Mouse (Mus musculus): Measurements from ENCODE around the gene Myh15.
A peak's percentile ranks its signal among the peaks of the same experiment; 100 is the strongest.
"Not testable (repeated sequence)": the region's sequence is repeated elsewhere in the genome, so short reads cannot be mapped to it uniquely, and the experiment has no call there.

Gene Myh15

DNA sequence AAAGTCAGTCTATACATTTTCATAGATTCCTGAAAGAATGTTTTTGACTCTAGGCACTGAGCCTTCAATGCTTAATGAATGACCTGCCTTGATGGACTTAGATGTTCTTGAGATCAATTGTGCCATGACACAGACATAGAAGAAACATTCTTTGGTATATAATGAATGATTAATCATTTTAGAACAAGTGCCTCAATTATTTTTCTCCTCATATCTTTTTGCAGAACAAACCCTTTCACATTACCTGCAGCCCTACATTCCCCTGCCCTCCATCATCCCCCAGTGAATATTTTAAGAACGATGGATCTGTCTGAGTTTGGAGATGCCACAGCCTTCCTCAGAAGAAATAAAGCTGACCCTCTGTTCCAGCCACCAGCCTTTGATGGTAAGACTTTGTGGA, at the start of gene Myh15:
TSS of gene Myh15 (plus strand) at position 301 of the 400 bp plus-strand sequence.
- no peak for DNase-seq (ENCODE audit: low spot score in 2 of 2)

DNA sequence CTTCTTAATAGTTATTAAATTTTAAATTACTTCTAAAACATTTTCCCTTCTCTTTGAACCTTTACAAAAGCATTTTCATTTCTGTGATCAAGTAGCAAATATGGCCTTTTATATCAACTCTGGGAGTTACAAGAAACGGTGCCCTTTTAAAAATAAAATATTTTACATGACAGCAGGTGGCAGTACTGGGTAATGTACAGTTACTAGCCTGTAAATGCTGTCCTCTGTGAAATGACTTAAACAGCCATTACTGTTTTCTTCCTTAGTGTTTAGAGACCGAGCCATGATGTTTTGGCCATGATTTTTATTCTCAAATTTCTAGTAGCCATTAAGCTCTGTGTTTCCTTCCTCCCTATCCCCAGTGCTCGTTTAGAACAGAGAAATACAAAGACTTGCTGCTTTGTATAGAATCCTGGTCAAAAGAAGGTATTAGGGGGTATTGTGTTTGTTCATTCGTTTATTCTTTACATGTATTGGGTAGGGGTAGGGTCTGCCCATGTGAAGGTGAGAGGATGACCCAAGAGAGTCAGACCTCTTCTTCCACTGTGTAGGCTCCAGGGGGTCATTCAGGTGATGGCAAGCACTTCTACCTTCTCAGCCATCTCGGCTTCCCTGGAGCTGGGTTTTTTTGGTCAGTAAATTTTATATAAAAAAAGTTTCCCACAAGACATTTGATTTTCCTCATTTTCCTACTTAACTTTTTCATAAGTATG, 40.5 kb upstream of the Myh15 start:
- DNase-seq (ENCODE audit: low spot score in 2 of 2) = no peak

DNA sequence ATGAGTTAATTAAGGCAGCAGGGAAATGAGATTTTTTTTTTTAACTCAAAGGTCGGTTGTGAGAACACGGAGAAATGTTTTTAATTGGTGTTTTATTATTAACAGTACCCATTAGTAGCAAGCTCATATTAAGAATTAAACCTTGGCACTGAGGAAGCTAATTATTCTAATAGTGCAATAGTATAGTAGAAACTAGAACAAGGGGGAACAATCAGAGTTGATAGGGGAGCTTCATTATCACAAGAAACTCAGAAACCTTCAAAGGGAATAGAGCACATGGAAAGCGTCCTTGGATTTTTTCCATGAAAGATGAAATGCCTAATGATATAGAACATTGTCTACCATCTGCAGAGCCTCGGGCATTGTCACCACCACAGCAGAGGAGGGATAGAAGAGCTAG, 21.4 kb upstream of the Myh15 start:
- no peak for DNase-seq (ENCODE audit: low spot score in 2 of 2)

DNA sequence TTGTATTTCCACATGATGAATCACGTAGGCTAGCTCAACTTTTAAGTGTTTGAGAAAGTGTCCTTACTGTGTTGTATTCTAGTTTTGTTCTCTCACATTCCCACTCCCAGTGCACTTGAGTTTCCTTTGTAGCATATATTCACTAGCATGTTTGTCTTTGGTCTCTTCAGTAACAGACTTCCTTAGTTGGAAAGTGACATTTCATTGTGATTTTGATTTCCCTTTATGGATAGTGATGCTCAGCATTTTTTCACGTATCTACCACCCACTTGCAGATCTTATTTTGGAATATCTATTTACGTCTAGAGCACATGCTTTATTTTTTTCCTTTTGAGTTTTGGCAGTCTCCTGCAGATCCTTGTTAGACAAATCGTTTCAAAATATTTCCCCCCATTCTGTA, 19.5 kb upstream of the Myh15 start:
- no peak for DNase-seq (ENCODE audit: low spot score in 2 of 2)

DNA sequence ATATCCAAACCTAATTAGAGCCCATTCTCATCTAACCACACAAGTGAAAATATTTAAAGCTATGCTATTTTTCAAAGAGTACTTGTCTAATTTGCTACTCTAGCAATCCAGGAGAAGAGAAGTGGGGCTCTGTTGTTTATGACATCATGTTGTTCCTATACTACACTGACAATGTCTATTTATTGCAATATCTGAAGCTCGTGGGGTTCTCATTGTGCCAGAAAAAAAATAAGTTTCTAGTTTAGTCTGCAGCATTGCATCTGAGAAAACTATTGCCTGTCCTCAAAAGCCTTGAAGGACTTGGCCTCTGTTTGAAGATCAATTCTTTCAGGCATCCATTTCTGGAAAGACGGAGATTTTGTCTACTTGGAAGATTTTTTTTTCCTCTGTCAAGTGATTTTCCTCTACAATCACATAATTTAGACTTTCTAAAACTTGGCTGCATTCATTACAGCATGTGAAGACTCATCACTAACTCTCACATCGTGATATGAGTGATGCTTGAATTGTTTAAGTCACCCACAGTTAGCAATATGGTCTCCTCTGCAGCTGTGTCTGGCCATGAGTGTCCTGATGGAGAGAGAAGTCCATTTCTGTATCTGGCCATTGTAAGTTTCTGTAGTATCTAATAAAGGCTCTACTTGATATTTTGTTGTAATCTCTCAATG, 16.6 kb upstream of the Myh15 start:
- no peak for DNase-seq (ENCODE audit: low spot score in 2 of 2)

DNA sequence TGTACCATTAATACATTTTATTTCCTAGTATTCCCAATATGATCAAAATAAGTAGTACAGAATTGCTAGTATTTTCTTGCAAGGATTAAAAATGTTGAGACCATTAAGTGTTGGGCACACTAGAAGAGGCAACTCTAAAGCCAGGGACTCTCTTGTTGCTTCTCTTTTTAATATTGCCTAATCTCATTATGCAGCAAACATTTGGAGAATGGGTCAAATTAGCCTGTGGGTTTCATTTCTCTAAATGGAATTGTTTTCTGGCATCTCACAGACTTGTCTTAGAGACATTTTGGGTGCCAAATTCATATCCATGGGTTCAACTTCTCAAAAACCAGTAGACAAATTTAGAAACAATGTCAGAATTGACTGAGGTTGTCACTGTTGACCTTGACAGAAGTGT, 8.1 kb upstream of the Myh15 start:
- no peak for DNase-seq (ENCODE audit: low spot score in 2 of 2)

DNA sequence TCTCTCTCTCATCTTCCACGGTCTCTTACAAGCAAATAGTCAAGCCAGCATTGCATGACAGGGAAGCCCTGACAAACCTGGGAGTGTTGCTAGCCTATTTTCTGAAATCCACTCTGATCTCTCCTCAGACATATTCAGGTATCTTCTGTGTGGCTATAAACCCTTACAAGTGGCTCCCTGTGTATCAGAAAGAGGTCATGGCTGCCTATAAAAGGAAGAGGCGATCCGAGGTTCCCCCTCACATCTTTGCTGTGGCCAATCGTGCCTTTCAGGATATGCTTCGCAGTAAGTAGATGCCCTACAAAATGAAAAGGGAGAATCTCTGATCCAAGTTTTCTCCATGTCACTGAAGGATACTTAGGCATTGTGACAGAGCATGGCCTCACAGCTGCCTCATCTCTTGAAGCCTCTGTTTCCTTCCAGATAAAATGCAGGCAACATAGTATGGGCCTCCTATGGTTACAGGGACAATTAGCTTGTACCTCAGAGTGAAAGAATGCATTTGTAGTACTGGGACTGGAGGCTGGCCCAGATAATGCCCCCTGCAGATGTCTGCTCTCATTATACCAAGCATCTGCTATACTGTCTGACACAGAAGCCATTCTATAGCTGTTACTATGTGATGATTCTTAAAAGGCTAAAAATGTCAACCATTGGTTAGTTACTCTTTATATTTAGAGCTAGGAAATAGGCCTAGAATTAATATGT, 12.1 kb downstream of the Myh15 start:
- DNase-seq (ENCODE audit: low spot score in 2 of 2) = no peak

DNA sequence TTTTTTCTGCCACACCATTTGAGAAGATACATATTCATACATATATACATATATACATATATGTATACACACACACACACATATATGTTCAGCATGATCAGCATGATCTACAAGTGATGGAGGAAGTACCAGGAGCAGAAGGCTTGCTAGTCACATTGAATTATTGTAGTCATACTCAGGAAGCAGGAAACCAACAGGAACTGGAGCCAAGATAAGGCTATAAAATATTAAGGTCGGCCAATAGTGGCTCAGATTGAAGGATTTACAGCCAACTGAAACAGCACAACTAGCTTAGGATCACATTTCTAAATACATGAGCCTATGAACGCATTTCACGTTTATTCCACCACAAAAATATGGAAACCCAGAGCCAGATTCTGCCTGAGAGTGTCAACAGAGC, 14.0 kb downstream of the Myh15 start:
- DNase-seq (ENCODE audit: low spot score in 2 of 2) = no peak

DNA sequence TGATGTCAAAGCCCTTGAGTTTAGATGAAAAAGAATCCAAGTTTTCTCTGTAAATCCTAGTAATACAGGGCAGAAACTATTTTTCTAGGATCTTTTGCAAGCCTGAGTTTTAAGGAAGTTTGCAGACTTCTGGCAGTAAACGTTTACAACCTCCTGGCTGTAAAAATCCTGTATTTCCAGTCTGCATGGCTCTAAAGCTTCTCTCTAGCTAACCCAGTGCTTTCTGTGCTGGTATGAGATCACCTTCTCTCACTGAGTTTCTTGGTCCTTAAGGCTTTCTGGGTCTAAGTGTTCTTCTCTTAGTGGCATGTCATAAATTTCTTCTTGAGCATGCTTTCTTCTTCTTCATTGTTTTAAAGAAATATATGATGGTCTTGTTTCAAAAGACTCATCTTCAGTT, 70.7 kb downstream of the Myh15 start:
- no peak for DNase-seq (ENCODE audit: low spot score in 2 of 2)

DNA sequence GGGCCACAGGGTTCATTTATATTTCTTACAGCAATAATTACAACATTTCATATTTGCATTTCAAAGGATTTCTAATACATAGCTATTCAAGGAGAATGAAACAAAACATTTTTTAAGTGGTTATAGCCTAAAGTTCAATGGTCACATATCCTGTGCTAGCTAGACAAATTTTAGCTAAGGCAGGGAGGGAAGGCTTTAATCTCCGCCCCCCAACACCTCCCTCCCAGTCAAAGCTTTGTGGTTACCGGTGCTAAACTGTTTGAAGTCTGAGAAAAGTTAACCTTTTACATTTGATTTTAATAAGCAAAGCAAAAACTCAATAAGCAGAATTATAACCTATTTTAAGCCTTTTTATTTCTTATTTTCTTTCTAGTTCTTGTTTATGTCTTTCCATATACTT, 98.9 kb downstream of the Myh15 start:
- DNase-seq (ENCODE audit: low spot score in 2 of 2) = no peak

DNA sequence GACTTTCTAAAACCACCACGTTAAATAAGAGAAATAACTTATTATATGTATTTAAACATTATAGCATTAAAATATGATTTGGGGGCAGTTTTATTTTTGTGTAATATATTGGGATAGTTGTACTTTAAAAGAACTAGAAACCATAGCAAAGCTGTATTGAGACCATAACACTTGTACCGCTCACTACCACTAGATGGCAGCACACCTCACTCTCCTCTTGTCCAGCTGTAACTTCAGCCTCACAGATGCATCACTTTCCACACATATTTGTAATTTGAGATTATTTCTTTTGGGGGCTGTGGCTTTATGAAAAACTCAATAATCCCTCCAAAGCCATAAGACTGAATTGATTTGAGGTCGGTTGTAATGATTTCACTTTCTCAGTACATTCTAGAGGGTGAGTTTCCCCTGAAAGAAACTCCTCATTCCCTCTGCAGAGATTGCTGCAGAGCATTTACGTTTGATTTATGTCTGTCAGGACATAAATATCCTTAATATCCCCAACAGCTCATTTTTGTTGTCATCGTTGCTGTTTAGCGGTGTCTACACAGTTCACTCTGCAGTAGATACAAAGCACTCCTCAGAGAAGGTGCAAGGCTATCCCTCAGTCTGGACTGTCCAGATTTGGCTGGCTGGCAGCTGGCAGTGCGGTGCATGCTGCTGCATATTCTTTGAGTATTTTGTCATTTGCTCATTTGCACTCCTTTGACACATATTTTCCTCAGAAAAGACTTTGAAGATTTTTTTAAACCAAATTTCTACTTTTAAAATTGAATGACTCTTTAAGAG, 107.3 kb downstream of the Myh15 start:
- peak in 1 of 2 experiments; percentile 75 for DNase-seq (ENCODE audit: low spot score in 2 of 2)

DNA sequence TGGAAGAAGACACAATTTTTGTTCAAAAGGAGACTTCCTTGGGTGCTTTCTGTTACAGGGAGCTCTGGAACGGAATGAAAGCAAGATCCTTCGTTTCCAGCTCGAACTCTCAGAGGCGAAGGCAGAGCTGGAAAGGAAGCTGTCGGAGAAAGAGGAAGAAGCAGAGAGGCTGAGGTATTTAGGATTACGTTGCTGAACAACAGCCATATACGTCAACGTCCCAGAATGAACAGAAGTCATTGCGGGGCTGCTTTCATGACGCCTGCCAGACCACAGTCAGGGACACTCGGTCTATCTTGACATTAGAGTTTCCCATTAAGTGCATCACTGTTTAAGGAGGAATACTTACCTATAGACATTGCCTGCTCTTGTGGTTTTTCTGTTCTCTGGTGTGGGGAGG, 108.4 kb downstream of the Myh15 start:
- no peak for DNase-seq (ENCODE audit: low spot score in 2 of 2)

DNA sequence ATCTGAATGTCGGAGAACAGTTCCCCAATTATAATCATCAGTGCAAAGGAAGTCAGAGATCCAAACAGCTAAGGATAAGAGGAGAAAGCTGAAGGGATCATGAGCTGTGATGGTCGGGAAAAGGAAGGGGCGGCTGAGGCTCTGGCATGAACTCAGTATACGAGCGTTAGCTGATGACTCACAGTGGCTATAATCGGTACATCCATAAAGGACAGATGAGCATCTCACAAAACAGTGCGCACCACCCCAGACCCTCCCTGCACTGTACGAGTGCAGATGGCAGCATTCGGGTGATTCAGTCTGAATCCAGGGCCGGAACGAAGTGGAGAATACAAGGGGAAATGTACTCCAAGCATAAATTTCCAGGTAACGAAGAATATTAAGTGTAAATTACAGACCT, 110.0 kb downstream of the Myh15 start:
- DNase-seq (ENCODE audit: low spot score in 2 of 2) = peak in 1 of 2 experiments; percentile 8

DNA sequence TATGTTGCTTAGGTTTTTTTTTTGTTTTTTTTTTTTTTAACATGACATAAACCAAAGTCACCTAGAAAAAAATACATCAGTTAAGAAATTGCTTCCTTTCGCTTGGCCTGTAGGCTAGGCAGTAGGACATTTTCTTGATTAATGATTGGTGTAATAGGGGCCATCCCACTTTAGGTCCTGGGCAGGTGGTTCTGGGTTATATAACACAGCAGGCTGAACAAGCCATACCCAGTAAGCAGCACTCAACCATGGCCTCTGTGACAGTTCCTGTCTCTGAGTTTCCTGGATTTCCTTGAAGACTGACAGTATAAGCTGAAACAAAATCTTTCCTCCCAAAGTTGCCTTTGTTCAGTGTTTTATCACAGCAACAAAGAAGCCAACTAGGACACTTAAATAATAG, 117.8 kb downstream of the Myh15 start:
- no peak for DNase-seq (ENCODE audit: low spot score in 2 of 2)

DNA sequence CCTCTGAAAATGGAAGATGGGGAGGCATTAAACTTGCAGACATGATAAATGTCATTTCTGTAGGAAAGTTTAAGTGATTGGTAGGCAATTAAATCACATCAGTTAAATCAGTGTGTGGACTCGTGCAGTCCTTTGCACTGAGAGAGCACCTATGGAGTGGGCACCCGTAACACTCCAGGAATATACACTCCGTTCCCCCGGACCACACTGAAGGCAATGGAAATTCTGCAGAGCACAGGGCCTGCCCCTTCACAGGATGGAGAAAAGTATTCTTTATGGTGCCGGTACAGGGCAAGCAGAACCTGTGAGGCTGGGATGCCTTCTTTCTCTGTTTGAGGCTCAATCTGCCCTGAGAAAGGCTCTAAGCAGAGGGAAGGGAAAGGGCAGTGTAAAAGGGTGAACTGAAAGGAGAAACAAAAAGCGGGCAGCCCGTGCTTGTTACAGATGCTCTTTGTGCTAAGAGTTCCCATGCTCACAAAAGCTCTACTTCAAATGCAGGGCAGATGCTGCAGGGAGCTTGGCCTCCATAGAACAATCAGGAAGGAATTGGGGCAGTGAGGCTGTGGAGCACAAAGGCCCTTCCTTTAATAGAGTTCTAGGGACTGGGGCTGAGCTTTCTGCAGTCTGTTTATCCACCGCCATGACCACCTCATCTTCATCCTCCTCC, 118.6 kb downstream of the Myh15 start:
- peak in 1 of 2 experiments; percentile 21 for DNase-seq (ENCODE audit: low spot score in 2 of 2)

DNA sequence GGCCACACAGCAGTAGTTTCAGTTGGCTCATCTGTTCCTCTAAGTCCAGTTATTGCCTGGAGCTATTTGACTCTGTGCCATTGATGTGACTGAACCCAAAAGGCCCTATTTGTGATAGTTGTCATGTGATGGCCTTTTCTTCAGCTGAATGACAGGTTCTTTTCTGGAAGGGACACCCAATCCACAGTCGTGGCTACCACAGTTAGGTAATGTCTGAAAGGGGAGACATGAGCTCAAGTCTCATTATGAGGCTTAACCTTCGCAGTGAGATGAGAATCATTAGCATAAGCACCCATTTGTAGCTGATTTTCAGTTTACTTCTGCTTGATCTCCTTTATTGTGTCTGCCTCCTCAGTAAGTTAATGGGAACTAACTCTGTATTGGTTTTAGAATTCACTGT, 136.2 kb downstream of the Myh15 start:
- no peak for DNase-seq (ENCODE audit: low spot score in 2 of 2)

DNA sequence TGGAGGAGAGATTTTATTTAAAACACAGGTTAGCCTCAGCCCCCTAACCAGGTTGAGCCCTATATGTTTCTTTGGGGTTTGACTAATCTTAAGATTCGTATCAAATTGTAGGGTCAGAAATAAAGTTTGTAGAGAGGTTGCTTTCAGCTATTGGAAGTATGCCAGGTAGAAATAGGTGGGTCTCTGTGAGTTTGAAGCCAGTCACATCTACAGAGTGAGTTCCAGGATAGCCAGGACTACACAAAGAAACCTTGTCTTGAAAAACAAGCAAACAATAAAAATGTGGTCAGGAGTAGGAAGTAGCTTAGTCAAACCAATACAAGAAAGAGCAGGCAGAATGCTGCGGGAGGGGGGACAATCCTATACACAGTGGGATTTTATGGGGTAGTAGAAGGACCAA, 136.7 kb downstream of the Myh15 start:
- no peak for DNase-seq (ENCODE audit: low spot score in 2 of 2)

DNA sequence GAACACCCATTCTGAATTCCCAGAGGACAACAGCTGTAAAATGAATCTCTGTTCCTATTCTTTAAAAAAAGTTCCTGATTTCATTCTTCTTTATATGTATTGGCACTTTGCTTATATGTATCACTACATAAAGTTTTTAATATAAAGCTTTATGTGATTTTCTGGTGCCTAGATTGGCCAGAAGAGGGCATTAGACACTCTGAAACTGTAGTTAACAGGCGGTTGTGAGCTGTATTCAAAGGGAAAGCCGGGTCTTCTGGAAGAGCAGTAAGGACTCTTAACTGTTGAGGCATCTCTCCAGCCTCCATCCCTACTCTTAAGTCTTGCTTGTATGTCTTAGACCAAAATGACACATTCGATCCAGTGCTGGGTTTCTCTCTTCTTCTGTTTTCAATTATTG, 139.0 kb downstream of the Myh15 start:
- no peak for DNase-seq (ENCODE audit: low spot score in 2 of 2)

DNA sequence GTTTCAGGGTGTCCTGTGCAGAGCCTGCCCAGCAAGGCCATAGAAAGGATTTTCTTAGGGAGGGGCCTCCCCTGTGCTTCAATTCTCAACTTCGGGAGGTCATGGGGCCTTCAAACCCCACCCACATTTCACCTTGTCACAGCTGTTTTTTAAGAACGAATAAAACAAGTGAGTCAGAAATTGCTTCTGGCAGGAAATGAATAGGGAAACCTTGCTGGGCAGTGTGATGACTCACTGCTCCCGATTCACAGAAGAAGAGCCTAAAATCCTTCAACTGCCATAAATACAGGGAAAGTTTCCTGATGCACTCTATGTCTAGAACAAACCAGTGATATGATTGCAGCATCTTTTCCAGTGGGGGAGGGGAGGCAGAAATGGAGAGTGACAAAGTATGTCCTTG, 140.7 kb downstream of the Myh15 start:
- no peak for DNase-seq (ENCODE audit: low spot score in 2 of 2)

DNA sequence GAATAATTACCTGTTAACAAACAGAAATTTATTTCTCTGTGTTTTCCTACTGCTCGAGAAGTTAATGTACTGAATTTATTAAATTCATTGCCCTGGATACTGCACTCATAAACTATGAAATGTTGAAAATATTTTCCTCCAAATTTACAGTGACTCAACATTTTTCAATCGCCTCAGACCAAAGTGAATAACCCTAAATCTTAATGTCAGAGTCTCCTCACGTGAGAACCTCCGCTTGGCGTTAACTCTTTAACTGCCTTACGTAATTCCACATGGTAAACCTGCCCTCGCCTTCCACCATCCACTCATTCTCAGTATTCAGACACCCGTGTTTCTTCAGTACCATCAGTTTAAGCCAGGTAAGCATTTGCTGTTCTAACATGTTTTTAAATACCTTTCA, 166.4 kb downstream of the Myh15 start:
- DNase-seq (ENCODE audit: low spot score in 2 of 2) = no peak

DNA sequence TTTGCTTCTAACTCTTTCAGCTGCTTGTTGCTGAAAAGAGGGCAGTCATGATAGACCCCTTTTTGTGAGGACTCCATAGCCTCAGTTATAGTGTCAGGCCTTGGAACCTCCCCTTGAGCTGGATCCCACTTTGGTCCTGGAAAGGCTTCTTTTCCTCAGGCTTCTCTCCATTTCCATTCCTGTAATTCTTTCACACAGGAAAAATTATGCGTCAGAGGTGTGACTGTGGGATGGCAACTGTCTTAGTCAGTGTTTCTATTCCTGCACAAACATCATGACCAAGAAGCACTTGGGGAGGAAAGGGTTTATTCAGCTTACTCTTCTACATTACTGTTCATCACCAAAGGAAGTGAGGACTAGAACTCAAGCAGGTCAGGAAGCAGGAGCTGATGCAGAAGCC, 186.2 kb downstream of the Myh15 start:
- DNase-seq (ENCODE audit: low spot score in 2 of 2) = not testable (repeated sequence)
